8 mouse cellular contexts compared by ENCODE assay signal in genomic region chr10:128673763-128674468, GRCm38 (mm10). TPM values are rescaled to one million over a fixed set of nuclear protein-coding genes. Genes with fewer than 3 reads are reported as not detected.
DNase-seq lines count a peak whose midpoint lies in the region; ATAC-seq and TF ChIP-seq lines count a peak whose summit lies in the region.

Suox (minus strand) TSS chr10:128674073.

- H3K9ac ChIP-seq in heart, embryonic 13.5 days, result peak within 1 kb of the TSS; percentile 84
- H3K9ac ChIP-seq in liver, embryonic 11.5 days (ENCODE audit: low read depth, low read length), result peak within 1 kb of the TSS; percentile 58

- H3K79me2 ChIP-seq in myocyte (ENCODE audit: control insufficient read depth, insufficient read depth), result no peaks in the 10 kb centered on the region

- H3K4me3 ChIP-seq in brown adipose tissue, adult 24 weeks (ENCODE audit: insufficient read depth, low read depth, low read length), result peak within 1 kb of the TSS; percentile 75
- H3K4me3 ChIP-seq in heart, embryonic 13.5 days, result peak within 1 kb of the TSS; percentile 77
- peak within 1 kb of the TSS; percentile 71 for H3K4me3 ChIP-seq in liver, embryonic 11.5 days (ENCODE audit: low read depth, low read length)
- H3K4me3 ChIP-seq in myocyte, result peak within 1 kb of the TSS; percentile 61

- no peaks in the 10 kb centered on the region for H3K4me1 ChIP-seq in brown adipose tissue, adult 24 weeks (ENCODE audit: control insufficient read depth, insufficient read depth, insufficient read length, low read length)
- peaks cover 15% of the 10 kb centered on the region for H3K4me1 ChIP-seq in heart, embryonic 13.5 days
- H3K4me1 ChIP-seq in liver, embryonic 11.5 days (replicated peaks; ENCODE audit: control insufficient read depth, insufficient read depth, low read length), result peaks cover 8% of the 10 kb centered on the region

- peaks cover 19% of the 10 kb centered on the region; the same call in 1 of the 2 replicates for H3K36me3 ChIP-seq in heart, embryonic 13.5 days
- H3K36me3 ChIP-seq in liver, embryonic 11.5 days (ENCODE audit: control insufficient read depth, insufficient read depth, low read length), result no peaks in the 10 kb centered on the region
- peaks cover 4% of the 10 kb centered on the region for H3K36me3 ChIP-seq in myocyte (ENCODE audit: control insufficient read depth, insufficient read depth)

- peak; percentile 62 for TF ChIP-seq POLR2A in myocyte (IDR thresholded peaks at IDR 0.05; ENCODE audit: insufficient read length, low read depth)

- peak within 1 kb of the TSS; percentile 28 for H3ac ChIP-seq in myocyte (ENCODE audit: control insufficient read depth, insufficient read length)

- peak; percentile 77 for ATAC-seq in erythroid progenitor cell, adult 5-6 weeks (replicated peaks; ENCODE audit: low FRiP score, poor library complexity, severe bottlenecking)
- peak; percentile 89 for ATAC-seq in heart, embryonic 13.5 days (ENCODE audit: extremely low read depth, insufficient number of reproducible peaks, low FRiP score, low TSS enrichment)
- ATAC-seq in liver, embryonic 11.5 days (replicated peaks; ENCODE audit: low FRiP score), result peak; percentile 95

- WGBS in heart, embryonic 13.5 days, result under 1% methylated on average over 60 of the region's 60 CpGs
- WGBS in liver, embryonic 11.5 days, result under 1% methylated on average over 55 of the region's 60 CpGs

- H3K27ac ChIP-seq in brown adipose tissue, adult 24 weeks (replicated peaks; ENCODE audit: low read depth, low read length), result peak within 1 kb of the TSS; percentile 66
- peak within 1 kb of the TSS; percentile 55 for H3K27ac ChIP-seq in heart, embryonic 13.5 days (replicated peaks)
- peak within 1 kb of the TSS; percentile 61 for H3K27ac ChIP-seq in liver, embryonic 11.5 days (ENCODE audit: low read depth, low read length)

- DNase-seq in CD4-positive helper T cell, adult 2 months (ENCODE audit: low read depth, low spot score), result peak; percentile 93
- peak; percentile 93 for DNase-seq in kidney, postnatal 10 days
- peak; percentile 95 for DNase-seq in liver, embryonic 11.5 days (ENCODE audit: low spot score)
- DNase-seq in spleen, postnatal 4 days (ENCODE audit: low spot score in 2 of 2), result peak; percentile 77 to 89

- no peaks in the 10 kb centered on the region for H3K9me3 ChIP-seq in heart, embryonic 13.5 days
- H3K9me3 ChIP-seq in liver, embryonic 11.5 days (ENCODE audit: control insufficient read depth, low read length), result no peaks in the 10 kb centered on the region

- H3K4me2 ChIP-seq in heart, embryonic 13.5 days, result peak within 1 kb of the TSS; percentile 85
- H3K4me2 ChIP-seq in liver, embryonic 11.5 days, result peak within 1 kb of the TSS; percentile 99
- H3K4me2 ChIP-seq in myocyte (ENCODE audit: low read depth), result peak within 1 kb of the TSS; percentile 100

- H3K27me3 ChIP-seq in heart, embryonic 13.5 days (replicated peaks), result 0 out of 2 replicates have a peak, but pooled peaks cover 6% of the 10 kb centered on the region
- H3K27me3 ChIP-seq in liver, embryonic 11.5 days (replicated peaks; ENCODE audit: control insufficient read depth, insufficient read depth, low read length), result peaks cover 5% of the 10 kb centered on the region; the same call in 1 of the 2 replicates
- H3K27me3 ChIP-seq in myocyte (ENCODE audit: control insufficient read depth, insufficient read depth, insufficient read length), result no peaks in the 10 kb centered on the region

TF ChIP-seq in myocyte, 11 proteins besides CTCF, POLR2A, EP300 and RAD21:
- TF ChIP-seq CEBPB (IDR thresholded peaks at IDR 0.05; ENCODE audit: insufficient read depth, poor library complexity, severe bottlenecking) (no peak), MYOD1 (IDR thresholded peaks at IDR 0.05; ENCODE audit: control insufficient read depth in 1 of 3, insufficient read length in 2 of 3, low read depth in 2 of 3) (peak in 1 of 3 experiments; percentile 66), E2F4 (IDR thresholded peaks at IDR 0.05; ENCODE audit: insufficient read depth) (no peak), MYOG (IDR thresholded peaks at IDR 0.05; ENCODE audit: control insufficient read depth in 1 of 3, insufficient read depth in 1 of 3, insufficient read length in 2 of 3, low read depth in 2 of 3) (peak in 2 of 3 experiments; percentile 32 to 56), TCF3 (IDR thresholded peaks at IDR 0.05; ENCODE audit: insufficient read length, low read depth) (no peak), POLR2AphosphoS2 (IDR thresholded peaks at IDR 0.05; ENCODE audit: insufficient read length, low read depth) (no peak)

RNA-seq across cellular contexts. Expression of gene Suox, which starts in this region (rescaled TPM):
- polyA plus RNA-seq in brown adipose tissue, adult 24 weeks (2012; ENCODE audit: insufficient read depth, insufficient read length, missing spikeins), result 24.4 and 34.2 TPM in 2 replicates
- 21.4 and 35.7 TPM in 2 replicates for total RNA-seq in erythroid progenitor cell, adult 5-6 weeks (2015; ENCODE audit: low replicate concordance)
- 27.7 and 43.4 TPM in 2 replicates for total RNA-seq in erythroid progenitor cell, adult 5-6 weeks (2017; ENCODE audit: low replicate concordance)
- 11.1 and 12.4 TPM in 2 replicates for polyA plus RNA-seq in heart, embryonic 13.5 days (2015; fragmentation: Nextera tagmentation; extraction: Ambion mirVana)
- 12.4 and 12.5 TPM in 2 replicates for polyA plus RNA-seq in liver, embryonic 11.5 days (2014; fragmentation: Nextera tagmentation; extraction: Ambion mirVana)
- 23.3 TPM for polyA plus RNA-seq in myocyte (2012; fragmentation: generic; extraction: Trizol)

Comparison
In these comparisons a context has a peak if more than half of its experiments do, and no peak if none do; other contexts are left out.
1. Peak in every context shown above with its lines: DNase-seq, ATAC-seq, H3K4me3 ChIP-seq and H3K27ac ChIP-seq.